Mouse (Mus musculus) ovary, postnatal 10 days (tissue): Measurements from ENCODE around the gene Klf13.

ENCODE experiments used
- DNase-seq: peaks from one replicate; pipeline ENCODE4 v3.0.0; 2022; ENCODE audit warnings: low spot score

Klf13 gene

DNA sequence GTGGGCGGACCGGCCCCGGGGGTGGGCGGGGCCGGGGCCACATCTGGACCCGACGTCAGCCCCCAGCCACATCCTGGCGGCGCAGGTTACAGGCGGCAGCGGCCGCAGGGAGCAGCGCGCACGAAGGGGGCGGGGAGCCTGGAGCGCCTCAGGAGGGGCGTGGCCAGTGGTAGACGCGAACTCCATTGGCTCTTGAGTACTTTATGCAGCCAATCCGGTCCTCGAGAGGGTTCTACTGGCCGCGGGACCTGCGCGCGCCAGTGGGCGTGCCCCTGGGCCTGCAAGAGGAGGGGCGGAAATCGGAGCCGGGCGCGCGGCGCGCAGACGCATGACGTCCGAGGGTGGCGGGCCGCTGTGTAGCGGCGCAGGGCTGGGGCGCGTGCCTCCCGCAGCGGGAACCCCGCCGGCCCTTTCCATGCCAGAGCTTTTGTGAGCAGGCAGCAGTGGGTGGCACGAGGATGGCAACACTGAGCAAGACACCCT is at the start of gene Klf13:
Gene Klf13 (minus strand): TSS at position 2 of the 483 bp plus-strand sequence.
- DNase-seq: peak; percentile 86

DNA sequence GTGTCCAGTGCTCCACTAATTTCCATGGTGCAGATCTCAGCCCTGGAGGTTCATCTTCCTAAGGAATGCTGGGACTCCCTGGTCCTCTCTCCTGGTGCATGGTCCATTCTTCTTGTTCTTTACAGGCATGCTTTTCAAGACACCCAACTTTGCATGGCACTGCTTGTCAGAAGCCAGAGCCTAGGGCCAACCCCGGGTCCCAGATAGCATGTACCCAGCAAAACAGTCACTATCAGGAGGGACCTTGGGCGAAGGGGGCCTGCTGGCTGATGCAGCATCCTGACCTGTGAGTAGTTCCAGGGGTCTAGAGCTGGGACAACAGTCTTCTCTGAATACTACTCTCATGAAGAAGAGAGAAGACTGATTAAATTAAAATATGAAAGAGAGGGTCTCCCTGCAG is 49.7 kb upstream of the Klf13 start:
- no peak for DNase-seq

DNA sequence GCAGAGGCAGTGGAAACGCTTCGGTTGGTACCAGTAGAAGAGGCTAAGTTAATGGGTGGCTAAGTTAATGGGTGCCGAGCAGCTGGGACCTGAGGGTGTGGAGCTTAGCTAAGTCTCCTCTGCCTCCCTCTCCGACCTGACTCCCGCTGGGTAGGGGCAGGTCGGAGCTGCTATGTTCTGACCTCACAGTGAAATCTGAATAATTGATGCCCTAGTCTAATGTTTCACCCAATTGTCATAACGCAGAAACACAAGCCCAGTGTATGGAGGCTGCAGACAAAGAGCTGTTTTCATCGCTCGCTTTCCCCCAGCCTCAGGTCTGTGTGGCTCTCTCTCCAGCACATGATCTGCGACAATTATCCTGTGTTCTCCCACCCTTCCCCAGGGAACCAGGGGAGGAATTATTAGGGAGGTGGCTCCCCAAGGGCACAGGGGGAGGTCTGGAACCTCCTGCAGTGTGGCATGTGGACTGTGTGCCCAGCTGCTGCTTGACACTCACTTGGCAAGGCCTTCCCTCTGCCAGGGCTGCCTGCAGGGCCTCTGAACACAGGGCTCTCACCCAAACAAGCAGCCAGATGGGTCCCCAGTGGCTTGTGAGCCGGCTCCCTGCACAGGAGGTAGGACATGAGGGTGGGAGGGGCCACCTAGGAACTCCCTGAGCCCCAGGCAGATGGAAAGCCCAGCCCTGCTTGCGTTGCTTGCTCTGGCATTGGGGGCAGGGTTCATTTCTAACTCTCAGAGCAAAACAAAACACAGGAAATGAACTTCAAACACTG is 47.9 kb upstream of the Klf13 start:
- DNase-seq: no peak

DNA sequence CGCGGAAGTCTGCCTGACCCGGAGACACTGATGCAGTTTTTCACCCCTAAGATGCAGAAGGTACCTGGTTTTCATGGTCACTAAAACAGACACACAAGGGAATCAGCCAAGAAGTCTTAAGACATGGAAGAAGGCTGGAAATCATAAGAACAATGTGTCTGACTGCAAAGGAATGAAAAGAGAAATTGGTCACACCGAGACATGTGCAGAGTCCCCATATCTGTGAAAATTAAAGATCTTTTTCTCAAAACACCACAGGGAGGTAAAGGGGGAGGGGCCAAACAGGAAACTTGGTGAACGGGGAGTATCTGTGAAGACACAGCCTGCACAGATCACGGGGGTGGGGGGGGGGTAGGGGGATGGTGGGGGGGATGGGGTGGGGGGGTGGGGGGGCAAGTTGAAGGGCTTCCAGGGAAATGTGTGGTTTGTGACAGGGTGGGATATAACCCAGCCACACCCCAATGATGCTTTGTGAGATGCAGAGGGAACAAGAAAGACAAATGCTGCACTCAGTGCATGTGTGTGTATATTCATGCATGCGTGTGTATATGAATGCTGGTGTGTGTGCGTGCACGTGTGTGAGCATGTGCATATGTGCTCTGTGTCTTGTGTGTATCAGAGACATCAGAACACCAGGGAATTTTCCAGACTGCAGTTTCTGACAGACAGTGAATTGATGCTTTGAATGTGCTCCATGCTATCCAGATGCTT is 47.1 kb upstream of the Klf13 start:
- DNase-seq: no peak

DNA sequence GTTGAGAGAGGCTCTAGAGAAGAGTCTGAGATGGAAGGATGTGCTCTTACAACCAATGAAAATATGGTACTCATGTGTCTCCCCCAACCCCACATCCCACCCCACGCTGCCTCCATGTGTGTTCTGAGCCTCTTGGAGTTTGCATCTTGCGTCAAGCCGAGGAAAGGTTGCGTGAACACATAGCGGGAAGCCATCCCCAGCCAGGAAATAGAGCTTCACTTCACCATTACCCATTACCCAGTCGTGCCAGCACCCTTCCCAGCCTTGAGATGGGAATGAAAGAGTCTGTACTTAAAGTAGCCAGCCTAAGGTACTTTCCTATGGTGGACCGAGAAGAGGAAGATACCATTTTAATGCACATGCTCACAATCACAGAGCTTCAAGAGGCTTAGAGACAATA is 46.6 kb upstream of the Klf13 start:
- DNase-seq: no peak

DNA sequence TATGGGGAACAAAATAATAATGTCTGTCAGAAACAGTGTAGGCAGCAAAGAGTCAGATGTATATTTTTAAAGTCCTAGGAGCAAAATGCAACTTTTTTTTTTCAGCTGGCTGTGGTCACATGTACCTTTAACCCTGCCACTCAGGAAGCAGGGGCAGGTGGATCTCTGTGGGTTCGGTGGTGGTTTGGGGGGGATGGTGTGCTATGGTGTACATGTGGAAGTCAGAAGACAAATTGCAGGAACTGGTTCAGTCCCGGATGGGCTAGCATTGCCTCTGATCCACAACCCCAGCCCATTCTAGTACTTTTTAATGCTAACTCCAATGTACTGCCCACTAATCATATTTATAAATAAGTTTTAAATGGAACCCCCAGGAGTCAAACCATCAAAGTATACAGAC is 45.6 kb upstream of the Klf13 start:
- no peak for DNase-seq

DNA sequence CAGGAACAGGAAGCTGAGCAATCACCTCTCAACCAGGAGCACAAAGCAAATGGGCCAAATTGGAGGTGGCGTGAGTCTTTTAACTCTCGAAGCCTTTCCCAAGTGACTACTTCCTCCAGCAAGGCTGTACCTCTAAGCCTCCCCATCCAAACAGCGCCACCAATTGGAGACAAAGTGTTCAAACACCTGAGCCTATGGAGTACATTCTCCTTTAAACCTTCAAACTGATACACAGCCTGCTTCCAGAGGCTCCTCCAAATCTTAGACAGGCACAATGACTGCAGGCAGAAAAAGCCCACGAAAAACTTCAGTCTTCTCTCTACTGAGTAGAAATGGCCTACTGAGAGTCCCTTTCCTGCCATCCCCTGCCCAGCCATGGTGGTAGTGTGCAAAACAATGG is 38.9 kb upstream of the Klf13 start:
- DNase-seq: no peak

DNA sequence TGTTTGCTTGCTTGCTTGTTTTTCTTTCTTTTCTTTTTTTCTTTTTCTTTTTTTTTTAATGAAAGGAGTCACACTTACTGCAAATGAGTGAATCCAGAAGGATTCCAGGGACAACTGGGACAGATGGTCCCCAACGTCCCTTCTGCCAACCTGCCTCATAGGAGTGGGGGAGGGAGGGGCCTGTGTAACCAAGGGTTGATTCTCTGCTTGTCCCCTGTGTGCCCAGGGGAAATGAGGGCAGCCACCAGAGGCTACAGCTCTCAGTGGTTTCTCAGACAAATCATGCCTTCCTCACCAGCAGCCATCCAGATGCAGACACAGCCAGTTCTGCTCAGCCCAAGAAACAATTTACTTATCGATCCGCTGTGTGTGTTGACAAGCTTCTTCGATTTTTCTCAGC is 32.3 kb upstream of the Klf13 start:
- DNase-seq: no peak

DNA sequence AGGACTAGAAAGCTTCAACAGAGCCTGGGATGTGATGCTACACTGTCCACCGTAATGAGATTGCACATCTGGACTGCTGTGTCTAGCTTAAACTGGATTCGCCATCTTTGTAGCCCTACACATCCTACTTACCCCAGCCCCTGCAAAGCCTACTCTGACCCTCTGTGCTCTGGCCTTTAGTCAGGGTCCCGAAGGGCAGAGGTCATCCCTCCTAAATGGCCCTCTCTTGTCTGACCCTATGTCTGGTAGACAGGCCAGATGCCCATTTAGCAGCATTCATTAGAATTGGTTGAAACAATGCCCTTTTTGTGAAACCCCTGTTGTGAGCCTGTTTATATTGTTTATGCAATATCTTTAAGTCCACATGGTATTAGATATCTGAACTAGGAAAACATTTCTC is 31.2 kb upstream of the Klf13 start:
- no peak for DNase-seq

DNA sequence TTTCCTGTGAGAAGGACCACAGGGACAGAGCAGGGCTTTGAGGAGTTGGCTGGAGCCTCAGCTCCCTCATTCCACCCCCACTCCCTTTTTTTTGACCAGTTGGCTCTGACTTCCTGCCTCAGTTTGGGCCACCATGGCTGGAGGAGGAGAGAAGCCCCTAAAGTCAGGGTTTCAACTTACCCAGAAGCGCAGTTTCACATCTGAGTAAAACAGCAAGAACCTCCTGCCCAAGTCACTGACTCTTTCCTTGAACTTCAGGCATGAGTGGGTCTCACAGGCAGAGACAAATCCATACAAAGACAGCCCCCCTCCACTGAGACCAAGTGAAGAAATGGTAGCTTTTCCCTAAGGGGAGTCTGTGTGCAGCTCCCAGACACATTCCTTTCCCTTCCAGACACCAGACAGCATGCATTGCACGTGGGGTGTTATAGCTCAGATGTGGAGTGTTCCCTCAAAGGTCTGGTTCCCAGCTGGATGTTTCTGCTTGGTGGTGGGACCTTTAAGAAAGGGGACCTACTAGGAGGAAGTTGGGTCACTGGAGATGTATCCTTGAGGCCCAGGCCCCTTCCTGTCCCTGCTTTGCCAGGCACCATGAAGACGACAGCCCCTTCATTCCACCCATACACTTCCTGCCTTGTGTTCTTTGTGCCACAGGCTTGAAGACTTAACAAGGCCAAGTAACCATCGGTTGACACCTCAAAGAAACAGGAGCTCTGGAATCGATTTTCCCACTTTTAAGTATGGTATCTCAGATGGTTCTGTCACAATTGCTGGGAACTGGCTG is 27.1 kb upstream of the Klf13 start:
- no peak for DNase-seq

DNA sequence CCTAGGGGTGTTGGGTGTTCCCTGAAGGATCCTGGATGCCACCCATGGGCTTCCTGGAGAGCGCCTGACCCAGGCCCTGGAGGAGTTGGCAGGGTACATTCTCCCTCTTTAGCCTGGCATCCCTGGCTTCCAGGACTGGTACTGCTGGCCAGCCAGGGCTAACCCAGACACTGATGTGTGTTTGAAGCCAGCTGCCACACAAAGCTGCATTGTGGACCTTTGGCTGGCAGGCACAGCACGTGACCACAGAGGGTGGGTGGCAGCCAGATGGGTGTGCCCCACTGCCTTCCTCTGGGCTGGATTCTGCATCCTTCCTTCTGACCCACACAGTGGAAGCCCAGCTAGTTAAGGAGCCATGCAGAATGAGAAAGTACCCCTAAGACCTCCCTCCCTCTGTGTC is 26.4 kb upstream of the Klf13 start:
- DNase-seq: no peak

DNA sequence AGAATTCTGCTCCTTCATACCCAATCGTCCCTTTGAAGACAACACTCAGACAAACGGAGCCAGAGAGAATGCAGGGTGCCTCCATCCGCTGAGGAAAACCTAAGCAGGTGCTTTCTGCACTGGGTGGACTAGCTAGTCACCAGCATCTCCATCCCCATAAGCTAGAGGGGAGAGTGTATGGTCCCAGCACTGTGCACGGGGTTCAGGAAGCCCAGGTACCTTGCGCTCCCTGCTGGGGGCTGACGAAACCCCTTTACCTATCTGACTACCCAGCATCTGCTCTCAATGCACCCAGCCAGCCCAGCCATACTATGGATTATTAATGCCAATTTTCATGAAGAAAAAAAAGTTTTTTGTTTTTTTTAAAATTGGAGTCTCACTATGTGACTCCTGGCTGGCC is 25.4 kb upstream of the Klf13 start:
- DNase-seq: no peak

DNA sequence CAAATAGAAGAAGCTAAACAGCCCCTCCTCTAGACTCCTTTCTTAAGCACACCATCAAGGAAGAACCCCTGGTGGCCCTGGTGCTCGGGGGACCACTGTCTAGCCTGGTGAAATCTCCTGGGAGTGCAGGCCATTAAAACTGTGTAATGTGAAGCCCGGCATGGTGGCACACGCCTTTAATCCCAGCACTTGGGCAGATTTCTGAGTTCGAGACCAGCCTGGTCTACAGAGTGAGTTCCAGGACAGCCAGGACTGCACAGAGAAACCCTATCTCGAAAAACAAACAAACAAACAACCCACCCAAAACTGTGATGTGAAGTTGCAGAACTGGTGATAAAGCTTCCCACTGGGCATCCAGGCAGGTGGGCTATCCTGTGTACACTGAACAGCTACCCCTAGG is 24.9 kb upstream of the Klf13 start:
- no peak for DNase-seq

DNA sequence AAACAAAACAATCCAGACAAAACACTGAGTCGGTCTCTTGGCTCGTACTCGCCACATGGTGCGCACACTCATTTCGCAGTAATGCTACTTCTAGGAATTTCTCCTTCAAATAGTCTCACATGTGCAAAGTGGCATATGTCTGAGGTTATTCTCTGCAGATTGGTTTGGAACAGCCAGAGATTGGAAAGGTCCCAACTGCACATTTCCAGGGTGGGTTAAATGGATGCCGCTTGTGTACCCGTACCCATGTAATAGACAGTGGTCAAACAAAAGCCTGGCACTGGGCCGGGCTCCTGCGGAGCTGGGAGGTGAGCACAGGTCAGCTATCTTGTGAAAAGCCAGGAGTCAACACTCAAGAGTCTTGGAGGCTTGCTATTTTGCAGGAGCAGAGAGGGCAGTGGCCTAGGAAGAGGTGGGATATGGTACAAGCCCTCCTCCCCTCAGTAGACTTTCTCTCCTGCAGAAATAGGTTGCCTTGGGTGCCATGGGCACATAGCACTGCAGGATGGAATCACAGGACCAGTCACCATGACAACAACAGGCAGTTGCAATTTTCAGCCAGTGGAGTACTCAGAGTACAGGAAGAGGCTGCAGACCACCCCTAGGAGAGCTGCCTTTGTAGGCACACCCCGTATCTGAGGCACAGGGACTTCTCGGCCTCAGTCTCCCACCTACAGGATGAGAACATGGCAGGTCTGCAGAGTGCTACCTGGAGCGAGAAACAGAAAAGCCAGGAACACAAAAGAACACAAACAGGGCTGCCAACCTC is 19.3 kb upstream of the Klf13 start:
- no peak for DNase-seq

DNA sequence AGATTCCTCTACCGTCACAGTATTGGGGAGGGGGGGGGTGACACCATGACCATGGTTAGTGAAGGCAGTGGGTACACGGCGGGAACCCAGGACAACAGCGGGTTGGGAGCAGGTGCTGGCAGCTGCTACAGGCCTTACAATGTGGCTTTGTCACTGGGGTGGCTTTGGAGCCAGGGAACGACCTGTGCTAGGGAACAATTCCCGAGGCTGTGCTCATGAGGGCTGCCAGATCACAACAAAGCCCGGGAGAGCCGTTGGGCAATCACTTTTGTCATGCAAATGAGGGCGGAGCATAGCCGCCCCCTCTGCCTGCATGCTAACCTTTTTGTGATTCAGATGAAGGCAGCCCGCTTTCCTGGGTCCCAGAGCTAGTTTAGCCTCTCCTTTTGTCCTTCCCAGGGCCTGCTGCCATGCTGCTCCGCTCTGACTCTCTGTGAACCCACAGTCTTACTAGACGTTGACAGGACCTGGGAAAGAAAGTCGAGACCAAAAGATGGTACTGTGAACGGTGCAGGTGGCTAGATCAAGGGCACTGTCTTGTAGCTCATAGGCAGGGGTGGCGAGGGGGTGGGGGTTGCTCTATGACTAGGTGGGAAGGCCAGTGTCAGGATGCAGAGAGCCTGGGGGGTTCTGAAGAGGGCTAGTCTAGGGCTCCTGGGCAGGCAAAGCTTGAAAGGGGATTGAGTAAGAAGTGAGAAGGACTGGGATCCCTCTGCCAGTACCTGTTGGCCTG is 18.4 kb upstream of the Klf13 start:
- no peak for DNase-seq

DNA sequence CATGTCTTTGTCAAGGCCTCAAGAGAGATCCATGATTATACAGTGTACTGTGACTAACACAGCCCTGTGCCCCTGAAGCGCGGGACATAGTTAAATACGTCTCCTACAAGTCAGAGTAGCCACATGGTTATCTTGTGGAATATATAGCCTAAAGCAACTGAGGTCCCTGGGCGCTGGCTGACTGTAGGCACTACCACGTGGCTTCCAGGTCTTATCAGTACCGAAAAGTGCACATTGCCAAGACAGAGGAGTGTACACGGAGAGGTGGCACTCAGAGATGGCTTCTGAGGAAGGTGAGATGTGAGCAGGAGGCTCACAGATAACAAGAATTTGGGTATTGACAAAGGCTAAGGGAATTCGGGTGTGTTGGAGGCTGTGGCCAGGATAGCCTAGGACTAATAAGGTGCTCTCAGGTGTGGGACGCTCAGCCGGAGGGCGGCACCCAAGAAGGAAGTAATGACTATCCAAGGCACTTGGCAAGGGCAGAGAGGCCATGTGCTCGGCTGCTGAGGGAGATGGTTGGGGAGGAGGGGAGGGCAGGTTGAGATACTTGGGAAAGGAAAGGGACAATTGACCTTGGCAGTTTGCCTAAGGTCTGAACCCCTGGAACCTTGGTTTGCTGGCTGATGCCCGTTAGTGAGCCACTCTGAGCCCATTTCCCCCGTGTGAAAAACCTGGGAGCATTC is 17.6 kb upstream of the Klf13 start:
- no peak for DNase-seq

DNA sequence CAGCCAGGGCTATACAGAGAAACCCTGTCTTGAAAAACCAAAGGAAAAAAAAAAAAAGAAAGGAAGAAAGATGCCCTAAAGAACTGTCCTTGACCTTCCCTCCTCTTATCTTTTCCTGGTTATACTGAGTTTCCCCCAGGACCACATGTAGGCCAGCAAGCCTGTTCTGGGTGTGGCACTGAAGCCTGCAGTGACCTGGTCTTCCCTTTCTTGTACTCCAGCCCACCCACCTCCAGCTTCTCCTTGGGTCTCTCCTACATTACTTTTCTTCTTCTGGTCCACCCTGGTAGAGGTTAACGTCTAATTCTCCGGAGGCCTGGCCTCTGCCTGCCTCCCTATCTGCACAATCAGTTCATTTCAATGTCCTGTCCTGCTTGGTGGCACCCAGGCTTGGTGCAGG is 16.7 kb upstream of the Klf13 start:
- DNase-seq: no peak

DNA sequence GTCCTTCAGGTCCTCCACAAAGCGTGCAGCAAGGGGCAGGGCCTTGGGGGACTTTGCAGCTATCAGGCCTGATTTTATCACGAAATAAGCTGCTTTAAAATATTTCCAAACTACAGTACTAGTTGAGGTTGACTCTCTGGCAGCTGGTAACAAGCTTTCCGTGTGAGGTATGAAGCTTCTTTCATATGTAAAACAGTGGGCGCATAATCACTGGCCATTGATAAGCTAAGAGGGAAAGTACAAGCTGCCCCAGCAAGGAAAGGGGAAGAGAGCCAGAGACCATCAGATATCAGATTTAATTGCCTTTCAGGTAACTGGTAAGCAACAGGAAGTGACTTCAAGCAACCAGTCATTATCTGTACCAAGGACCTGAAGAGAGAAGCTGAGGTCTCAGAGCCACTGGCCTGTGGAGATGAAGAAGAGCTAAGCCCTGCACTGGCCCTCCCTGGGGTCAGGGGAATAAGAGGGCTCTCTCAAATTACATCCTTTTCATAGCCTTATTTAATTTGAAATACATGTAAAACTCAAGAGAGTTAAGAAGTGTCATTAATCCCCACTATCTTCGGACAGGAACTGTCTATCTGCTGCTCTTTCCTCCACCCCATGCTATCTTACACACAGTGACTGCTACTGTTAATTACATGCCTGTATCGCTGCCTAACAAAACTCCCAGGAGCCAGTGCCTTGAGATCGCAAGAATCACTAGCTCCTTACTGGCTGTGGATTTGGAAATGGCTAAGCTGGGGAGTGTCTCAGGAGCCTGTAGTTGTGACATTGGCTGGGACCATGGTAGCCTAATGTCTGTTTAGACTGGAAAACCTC is 13.6 kb upstream of the Klf13 start:
- no peak for DNase-seq

DNA sequence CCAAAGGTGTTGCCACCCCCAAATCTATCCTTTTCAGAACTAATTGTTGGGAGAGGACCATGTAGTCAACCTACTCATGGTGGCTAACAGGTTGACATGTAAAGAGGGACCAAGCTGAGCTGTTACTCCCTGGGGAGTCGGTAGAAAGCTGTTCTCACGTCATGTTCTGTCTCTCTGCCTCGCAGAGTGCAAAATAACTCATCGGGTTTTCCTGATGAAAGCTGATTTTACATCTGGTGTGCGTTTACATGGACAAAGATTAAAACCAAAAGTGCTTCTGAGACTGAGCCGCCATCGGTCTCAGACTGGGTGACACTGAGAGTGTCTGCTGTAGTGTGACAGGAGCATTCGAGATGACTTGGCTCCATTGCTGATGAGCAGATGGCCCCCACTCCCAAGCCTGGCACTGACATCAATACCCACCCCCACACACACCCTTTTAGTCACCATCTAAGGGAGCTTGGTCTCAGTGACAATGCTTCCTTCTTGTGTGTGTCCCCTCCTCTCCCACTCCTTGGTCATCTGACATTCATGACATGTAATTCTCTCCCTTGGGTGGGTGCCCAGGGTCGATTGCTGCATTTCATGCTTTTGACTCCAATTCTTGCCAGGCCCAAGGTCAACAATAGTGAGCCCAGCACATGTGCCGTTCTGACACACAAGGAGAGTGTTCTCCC is 12.4 kb upstream of the Klf13 start:
- no peak for DNase-seq
